Mouse (Mus musculus) adrenal gland, postnatal 10 days (tissue): Measurements from ENCODE around the gene Gm3532. TPM values are rescaled to one million over a fixed set of nuclear protein-coding genes. Genes with fewer than 3 reads are reported as not detected.
"Not testable (repeated sequence)": the region's sequence is repeated elsewhere in the genome, so short reads cannot be mapped to it uniquely, and the experiment has no call there.

Experiments used
- DNase-seq: peaks from one replicate; pipeline ENCODE4 v3.0.0; 2021; ENCODE audit warnings: mixed read lengths
- long read RNA-seq, 2 experiments: library from polyadenylated mRNA; stranded (forward); transcript quantifications; one replicate each; pipeline ENCODE4 v2.0.0; 2021
- total RNA-seq, 2 experiments: library from RNA; stranded (reverse); gene quantifications; 2 replicates each; pipeline ENCODE4 v1.2.3; 2021

Gene Gm3532
- not detected for total RNA-seq
- long read RNA-seq, experiment 1: 0 reads
- long read RNA-seq, experiment 2: 0 reads

DNA sequence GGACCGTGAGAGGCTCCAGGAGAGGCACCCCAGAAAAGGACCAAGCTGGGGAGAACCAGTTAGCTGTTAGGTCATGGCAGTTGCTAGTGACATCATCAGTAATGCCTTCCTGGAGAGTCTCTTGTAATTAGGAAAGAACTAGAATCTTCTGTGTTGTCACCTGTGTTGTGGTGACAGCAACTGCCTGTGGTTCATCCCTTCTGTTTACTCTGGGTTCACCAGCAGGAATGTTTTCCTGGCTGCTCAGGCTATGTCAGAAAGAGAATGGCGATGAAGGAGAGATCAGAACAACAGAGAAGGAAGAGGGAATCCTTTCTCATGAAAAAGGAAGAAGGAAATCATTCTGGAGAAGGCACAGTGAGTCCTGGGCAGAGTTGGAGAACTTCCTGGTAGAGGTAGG, at the start of gene Gm3532:
Gm3532 (plus strand) TSS at position 301 of the 400 bp plus-strand sequence.
- DNase-seq: not testable (repeated sequence)

- DNase-seq: not testable (repeated sequence)
Measured at GRCm38 (mm10) chr14:5501374-5501773, 36.9 kb upstream of the Gm3532 start, which contains the start of gene Gm3488. TSS of gene Gm3488 (plus strand) at chr14:5501674.

Other genes starting within 250 kb of the Gm3532 start
- gene Gm3542, start 203.6 kb upstream of the Gm3532 start, total RNA-seq: not detected
- gene Gm3500, start 149.4 kb upstream of the Gm3532 start, total RNA-seq: under 1 TPM in 1 of 2 experiments, not detected in 1; 0.33 TPM
- 1 to 10 TPM; 1.5 to 1.6 TPM for gene Gm3194, start 83.0 kb upstream of the Gm3532 start, total RNA-seq
- gene Gm8246, start 60.7 kb upstream of the Gm3532 start, total RNA-seq: not detected
- gene Gm3187, start 54.3 kb upstream of the Gm3532 start, total RNA-seq: not detected
- under 1 TPM in 1 of 2 experiments, not detected in 1; 0.64 TPM for gene Gm3488, start 36.8 kb upstream of the Gm3532 start, total RNA-seq
- not detected for gene Gm8265, start 94.5 kb downstream of the Gm3532 start, total RNA-seq
- not detected for gene Gm9603, start 149.0 kb downstream of the Gm3532 start, total RNA-seq
- gene Gm3373, start 203.1 kb downstream of the Gm3532 start, total RNA-seq: under 1 TPM in 1 of 2 experiments, not detected in 1; 0.73 TPM